Mouse (Mus musculus) testis, postnatal 10 days (tissue): Measurements from ENCODE around the gene Mrtfa.
A peak's percentile ranks its signal among the peaks of the same experiment; 100 is the strongest.

Experiments
- DNase-seq: peaks from one replicate; pipeline ENCODE4 v3.0.0; 2021; ENCODE audit warnings: low spot score

Mrtfa gene

GRCm38 (mm10) chr15:81099269-81099668, 91.3 kb downstream of the Mrtfa start:
- no peak for DNase-seq

GRCm38 (mm10) chr15:81098689-81099088, 91.9 kb downstream of the Mrtfa start:
- DNase-seq: no peak

- DNase-seq: no peak
Measured at GRCm38 (mm10) chr15:81097896-81098295, 92.7 kb downstream of the Mrtfa start.

- no peak for DNase-seq
Measured at GRCm38 (mm10) chr15:81097456-81097855, 93.1 kb downstream of the Mrtfa start.

- no peak for DNase-seq
Measured at GRCm38 (mm10) chr15:81096329-81097055, 94.1 kb downstream of the Mrtfa start.

- DNase-seq: no peak
Measured at GRCm38 (mm10) chr15:81093032-81093431, 97.5 kb downstream of the Mrtfa start.

- DNase-seq: no peak
Measured at GRCm38 (mm10) chr15:81091718-81092117, 98.8 kb downstream of the Mrtfa start.

GRCm38 (mm10) chr15:81087529-81087928, 103.0 kb downstream of the Mrtfa start:
- no peak for DNase-seq

- DNase-seq: no peak
Measured at GRCm38 (mm10) chr15:81086644-81087480, 103.7 kb downstream of the Mrtfa start.

GRCm38 (mm10) chr15:81083826-81084225, 106.7 kb downstream of the Mrtfa start:
- no peak for DNase-seq

- DNase-seq: no peak
Measured at GRCm38 (mm10) chr15:81083281-81083680, 107.3 kb downstream of the Mrtfa start.

GRCm38 (mm10) chr15:81081216-81081615, 109.3 kb downstream of the Mrtfa start:
- no peak for DNase-seq

- no peak for DNase-seq
Measured at GRCm38 (mm10) chr15:81080405-81080804, 110.2 kb downstream of the Mrtfa start.

- DNase-seq: no peak
Measured at GRCm38 (mm10) chr15:81079255-81079654, 111.3 kb downstream of the Mrtfa start.

- DNase-seq: no peak
Measured at GRCm38 (mm10) chr15:81077551-81077950, 113.0 kb downstream of the Mrtfa start.

GRCm38 (mm10) chr15:81074543-81074942, 116.0 kb downstream of the Mrtfa start:
- no peak for DNase-seq

- no peak for DNase-seq
Measured at GRCm38 (mm10) chr15:81073751-81074150, 116.8 kb downstream of the Mrtfa start.

GRCm38 (mm10) chr15:81072748-81073147, 117.8 kb downstream of the Mrtfa start:
- DNase-seq: peak; percentile 53

- DNase-seq: no peak
Measured at GRCm38 (mm10) chr15:81070470-81070869, 120.1 kb downstream of the Mrtfa start.

- DNase-seq: no peak
Measured at GRCm38 (mm10) chr15:81068641-81069381, 121.7 kb downstream of the Mrtfa start.

- no peak for DNase-seq
Measured at GRCm38 (mm10) chr15:81067761-81068160, 122.8 kb downstream of the Mrtfa start.

GRCm38 (mm10) chr15:81066976-81067375, 123.6 kb downstream of the Mrtfa start:
- DNase-seq: no peak

GRCm38 (mm10) chr15:81064661-81065060, 125.9 kb downstream of the Mrtfa start:
- DNase-seq: no peak
